Mouse (Mus musculus) adrenal gland, postnatal 25 days (tissue): ENCODE measurements around the gene Magi2. TPM values are rescaled to one million over a fixed set of nuclear protein-coding genes. Genes with fewer than 3 reads are reported as not detected.

ENCODE experiments used
- DNase-seq: peaks from one replicate; pipeline ENCODE4 v3.0.0; 2021; ENCODE audit warnings: mixed read lengths
- total RNA-seq: library from RNA; stranded (reverse); gene quantifications from 2 replicates; pipeline ENCODE4 v1.2.3, GENCODE M21; 2021

Magi2 gene
- total RNA-seq, 1 experiment from 2014 or later, result 12.1 TPM

DNA sequence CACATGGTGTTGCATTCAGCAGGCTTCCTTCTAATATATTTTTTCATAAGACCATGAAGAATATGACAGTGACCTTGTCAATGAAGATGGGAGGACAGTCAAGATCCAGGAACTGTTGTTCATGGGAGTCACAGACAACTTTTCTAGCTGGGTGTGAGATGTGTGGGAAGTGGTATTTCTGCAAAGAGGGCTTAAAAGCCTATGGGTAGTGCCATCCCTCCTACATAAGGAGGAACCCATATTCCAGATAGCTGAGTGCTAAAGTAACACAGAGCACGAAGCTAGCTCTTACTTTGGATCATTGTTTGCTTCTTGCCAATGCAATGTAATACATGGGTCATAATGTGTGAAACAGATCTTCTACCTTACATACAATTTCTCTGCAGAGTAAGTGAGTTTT is 1146.8 kb downstream of the Magi2 start:
- DNase-seq, result no peak

DNA sequence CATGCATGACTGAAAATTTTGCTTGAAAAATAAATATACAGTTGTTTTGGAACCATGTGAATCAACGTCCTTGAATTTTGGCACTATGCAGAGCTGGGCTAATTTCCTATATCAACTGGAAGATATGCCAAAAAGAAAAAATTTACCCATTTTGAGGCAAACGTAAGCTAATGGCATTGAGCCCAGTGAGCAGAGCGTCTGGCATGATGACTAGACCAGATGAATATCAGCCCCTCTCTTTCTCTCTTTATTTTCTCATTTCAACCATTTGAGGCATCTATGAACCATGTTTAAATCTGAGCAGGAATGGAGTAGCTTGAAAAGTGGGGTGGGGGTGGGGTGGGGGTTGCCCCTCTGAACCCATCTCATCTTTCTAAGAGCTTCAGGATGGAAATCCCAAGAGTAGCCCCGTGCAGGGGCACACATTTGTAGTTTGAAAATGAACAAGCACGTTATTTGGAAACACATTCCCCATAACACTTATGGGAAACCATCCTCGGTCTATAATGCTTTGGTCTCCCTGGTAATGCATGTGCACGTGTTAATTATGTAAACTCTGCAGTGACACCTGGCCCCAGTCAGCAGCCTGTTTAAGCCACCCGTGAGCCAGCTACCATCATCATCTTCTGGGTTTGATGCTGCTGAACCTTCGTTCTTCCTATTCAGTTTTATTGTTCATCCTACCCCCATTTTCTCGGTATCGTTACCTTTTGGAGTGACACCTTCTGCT is 1151.4 kb downstream of the Magi2 start:
- DNase-seq, result no peak

DNA sequence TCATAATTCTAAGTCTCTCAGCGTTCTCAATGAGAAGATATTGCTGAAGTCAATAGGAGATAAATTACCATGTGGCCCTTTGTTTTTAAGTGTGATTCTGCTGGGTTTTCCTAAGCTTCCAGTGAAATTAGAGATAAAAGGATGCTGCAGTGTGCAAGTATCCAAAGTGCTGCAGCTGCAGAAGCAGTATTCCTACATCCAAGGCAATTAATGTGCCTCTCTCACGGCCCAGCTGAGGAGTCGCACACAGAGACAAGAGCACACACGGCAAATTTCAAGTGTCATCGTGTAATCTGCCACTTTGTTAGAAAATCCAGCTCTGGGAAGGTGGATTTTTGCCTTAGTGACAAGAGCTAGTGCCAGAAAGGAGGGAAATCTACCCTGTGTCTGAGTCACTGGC is 1177.7 kb downstream of the Magi2 start:
- no peak for DNase-seq

DNA sequence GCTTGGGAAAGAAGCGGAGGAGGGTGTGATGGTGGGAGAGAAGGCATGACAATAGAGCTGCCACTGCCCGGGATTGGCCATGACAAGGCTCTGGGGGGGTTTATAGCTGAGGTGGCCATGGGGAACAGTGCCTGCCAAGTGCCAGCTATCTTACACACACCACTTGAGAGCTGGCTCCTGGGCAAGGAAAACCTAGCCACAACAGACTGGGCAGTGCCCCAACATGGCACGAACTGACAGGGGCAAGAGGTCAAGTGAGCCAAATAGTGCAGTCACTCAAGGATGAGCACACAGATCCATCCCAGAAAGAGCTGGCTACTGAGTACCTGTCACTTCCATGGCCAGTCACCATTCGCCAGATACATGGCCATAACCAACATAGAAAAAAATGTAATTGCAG is 1179.8 kb downstream of the Magi2 start:
- peak; percentile 7 for DNase-seq

DNA sequence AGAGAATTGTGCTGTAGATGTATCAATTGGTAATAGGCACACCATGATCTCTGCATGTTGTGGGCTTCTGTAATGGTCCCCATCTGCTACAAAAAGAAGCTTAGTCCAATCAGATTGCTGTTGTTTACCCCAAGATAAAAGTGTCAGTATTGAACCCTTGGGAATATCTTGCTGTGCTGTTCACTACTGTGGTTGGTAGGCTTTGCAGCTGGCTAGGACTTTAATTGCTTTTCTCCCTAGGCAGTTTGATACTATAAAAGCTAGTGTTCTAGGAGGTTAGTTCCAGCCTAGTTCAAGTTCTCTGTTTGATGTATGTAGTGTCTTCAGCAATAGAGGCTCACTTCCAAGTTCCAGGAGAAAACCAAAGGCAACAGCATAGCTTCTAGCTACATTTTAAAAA is 1188.5 kb downstream of the Magi2 start:
- no peak for DNase-seq

DNA sequence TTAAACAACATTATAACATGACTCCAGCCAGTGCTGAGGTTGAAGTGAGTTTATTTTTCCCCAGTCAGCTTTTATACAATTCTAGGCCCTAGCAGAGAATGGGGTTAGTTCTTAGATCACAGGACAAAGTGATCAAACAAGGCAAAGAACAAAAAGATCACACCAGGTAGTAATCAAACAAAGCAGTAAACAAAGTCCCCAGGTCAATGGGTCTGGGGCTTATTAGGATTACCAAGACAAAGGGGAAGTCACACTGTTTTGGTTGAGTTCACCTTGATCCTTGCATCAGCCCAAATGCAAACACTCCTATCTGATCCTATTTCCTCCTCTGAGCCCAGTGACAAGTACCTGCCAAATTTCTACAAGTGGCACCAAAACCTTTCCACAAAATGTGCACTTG is 1190.5 kb downstream of the Magi2 start:
- DNase-seq, result no peak

DNA sequence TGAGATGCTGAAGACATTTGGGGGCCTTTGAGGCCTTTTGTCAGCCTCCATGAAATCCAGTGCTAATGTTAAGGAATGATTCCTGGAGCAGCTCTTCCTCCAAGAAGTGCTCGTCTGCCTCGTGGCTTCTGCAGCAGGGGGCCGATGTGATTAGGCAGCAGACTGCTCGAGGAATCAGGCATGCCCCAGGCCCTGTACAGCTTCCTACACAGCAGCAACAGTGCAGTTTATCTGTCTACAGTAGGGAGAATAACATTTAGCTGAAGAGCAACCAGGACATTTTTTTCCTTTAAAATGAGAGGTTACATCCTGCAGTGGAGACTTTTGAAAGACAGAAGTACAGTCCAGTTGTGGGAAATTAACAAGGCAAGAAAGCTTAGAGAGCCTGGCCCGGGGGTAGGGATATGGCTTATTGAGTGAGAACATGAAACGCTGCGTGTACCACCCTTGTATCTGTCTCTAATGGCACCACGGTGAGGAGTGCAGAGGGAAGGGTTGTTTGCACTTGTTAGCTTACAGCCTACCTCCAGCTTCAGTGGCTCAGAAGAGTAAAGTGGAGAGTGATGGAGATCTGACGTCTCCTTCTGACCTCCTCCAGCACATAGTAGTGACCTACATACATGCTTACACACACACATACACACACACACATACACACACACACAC is 1205.4 kb downstream of the Magi2 start:
- DNase-seq, result no peak

DNA sequence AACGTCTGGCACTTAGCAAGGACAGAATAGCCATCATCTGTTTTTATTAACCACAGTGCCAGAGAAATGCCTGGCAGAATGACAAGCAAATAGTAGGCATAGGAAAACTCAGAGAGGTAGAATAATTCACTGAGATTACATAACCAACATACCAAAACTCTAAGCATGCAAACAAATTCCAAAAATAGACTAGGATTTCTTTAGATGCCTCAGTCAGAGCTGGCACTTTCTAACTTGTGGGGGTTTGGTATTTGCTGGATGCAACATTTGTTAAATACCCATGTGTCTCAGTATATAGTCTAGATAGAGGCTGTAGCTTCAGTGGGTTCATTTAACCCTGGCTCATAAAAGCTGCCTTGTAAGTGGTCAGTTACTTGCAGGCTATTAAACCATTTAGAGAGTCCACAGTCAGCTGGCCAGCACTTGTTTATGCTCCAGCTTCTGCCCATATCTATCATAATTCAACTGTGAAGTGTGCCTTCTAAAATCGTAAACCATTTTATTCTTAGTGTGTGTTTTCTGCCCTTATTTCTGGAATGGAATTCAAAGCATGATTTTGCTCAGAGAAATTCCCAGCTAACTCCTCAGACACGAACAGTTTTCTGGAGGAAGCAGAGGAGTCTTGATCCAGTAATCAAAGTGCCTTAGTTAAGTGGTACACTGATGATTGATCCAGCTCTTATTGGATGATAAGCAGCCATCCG is 1219.8 kb downstream of the Magi2 start:
- DNase-seq, result no peak

DNA sequence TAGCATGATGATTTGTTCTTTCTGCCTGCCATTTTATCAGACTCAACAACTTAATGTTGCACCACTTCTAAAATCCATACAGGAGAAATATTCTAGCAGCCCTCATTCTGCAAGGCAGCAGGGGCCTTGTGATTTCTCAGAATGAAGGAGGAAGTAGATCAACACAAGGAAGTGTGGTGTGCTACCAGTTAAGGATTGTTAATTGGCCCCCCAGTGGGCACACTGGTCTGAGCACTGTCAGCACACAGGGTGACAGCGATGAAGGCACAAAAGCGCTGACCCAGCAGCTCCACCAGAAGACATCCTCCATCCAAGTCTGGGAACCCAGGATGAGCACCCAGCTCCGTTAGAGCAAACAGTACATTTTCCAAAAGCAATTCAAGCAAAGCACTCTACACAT is 1229.3 kb downstream of the Magi2 start:
- no peak for DNase-seq

DNA sequence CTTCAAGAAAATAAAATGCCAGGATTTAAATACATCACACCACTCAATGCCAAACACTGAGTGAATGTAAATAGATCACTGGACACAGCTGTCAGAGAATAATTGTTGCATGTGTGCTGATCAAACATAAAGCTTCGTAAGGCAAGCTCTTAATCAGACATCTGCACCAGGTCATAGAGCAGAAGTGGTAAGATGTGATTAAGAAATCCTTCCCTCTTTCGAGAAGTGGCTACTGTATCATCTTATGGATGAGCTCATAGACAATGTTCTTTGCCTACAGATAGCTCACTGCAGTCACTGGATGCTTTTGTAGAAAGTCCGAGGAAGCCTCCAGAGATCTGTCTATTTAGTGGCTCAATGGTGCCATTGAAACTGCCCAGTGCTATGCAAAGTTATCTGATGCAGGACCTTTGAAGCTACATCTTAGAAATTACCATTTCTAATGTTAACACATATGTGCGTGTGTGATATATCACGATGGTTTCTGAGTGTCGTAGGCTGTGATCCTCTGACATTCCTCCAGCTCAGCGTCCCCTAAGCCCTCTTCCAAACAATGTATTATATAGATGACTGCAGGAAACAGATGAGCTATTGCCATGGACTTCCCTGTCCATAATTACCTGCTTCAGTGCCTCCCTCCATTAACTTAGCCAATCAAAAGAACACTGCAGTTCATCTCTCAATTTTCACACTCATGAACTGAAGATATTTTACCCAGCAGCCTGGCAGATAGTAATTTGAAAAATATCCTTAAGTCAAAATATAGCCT is 1231.1 kb downstream of the Magi2 start:
- no peak for DNase-seq

DNA sequence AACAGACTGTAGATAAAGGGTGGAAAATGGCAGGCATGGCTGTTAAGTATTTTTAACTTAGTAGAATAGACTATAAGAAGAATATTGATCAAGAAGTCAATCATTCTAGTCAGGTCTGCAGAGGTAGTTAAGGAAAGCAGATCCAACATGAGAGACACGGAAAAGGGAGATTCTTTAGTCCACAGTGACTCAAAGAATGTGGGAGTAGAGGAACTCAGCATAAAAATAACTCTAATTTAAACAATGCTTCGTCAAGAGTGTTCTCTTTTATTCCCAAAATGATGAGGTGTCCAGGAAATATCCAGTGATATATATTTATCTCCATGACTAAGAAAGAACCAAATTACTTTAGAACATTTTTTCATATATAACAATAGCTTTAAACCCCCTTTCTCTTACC is 1234.9 kb downstream of the Magi2 start:
- no peak for DNase-seq

DNA sequence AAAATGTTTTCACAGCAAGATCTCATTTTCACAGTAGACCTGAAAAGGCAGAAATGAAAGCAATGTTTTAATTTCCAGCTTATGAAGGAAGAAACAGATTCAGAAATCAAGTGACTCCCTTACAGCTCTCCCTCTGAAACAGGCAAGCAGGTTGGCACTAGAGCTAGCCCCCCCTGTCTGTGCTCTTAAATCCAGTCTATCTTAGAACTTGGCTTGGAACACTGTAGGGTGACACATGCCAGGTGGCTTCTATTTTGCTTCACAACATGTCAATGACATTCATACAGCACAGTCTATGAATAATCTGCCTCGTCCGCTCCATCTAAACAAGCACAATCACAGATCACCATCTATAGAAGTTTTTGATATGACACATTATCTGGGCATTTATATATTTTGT is 1235.5 kb downstream of the Magi2 start:
- no peak for DNase-seq

DNA sequence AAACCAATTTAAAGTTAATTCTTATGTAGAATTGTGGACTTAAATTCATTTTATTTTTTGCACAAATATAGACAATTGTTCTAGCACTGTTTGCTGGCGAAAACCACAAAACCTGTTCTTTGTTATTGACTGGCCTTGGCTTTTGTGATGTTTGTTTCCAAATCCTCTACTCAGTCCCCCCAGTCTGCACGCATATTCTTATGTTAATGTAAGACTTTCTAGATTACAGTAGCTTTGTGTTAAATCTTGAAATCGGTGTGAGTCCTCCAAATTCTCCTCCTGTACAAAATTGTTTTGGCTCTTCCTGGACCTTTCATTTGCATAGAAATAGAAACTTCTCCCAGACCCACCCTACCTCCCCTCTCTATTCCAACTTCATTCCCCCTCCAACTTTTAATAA is 1242.9 kb downstream of the Magi2 start:
- no peak for DNase-seq

DNA sequence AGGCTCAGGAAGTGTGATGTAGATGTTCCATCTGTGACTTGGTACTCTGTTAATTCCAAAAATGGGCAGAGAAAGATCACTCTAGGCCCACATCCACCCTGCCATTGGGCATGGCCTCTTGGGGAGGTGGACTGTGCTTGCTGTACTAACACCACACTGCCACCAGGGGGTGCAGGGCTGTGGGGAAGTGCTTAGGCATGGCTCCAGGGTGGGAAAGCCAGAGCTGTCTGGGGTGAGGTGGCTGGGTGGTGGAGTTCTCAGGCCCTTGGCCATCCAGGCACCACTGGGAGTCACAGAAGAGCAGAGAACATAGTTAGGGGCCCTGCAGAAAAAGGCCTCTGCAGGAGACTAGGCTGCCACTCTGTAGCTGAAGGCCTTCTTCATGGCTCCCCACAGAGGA is 1243.6 kb downstream of the Magi2 start:
- DNase-seq, result peak; percentile 53

DNA sequence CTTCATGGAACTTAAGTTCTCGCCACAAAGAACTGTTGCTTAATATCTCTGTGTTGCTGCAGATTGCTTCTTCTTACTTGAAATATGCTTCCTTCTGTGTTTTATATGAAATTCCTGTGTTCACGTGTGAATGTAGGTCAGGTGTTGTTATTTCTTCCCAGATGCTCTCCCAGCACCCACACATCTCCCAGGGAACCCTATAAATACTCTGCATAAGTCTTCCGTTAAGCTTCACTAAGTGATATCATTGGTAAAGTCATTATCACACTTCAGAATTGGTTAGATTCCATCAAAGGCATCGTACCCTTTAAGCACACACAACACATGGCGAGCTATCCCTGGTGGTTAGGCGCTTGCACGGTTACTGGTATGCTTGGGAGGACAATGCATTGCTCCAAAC is 1257.7 kb downstream of the Magi2 start:
- no peak for DNase-seq

DNA sequence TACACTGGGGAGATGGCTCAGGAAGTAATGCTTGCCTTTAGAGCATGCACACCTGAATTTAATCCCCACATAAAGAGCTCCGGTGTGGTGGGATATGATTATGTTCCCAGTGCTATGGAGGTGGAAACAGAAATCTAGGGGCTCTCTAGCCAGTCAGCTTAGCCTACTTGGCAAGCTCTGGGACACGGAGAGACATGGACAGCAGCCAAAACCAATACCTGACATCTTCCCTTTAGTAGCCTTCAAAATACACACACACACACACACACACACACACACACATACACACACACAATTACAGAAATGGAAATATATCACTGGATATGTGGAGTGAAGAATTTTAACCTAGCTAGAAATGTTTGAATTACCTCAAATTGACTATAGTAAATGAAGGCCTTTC is 1265.1 kb downstream of the Magi2 start:
- no peak for DNase-seq

DNA sequence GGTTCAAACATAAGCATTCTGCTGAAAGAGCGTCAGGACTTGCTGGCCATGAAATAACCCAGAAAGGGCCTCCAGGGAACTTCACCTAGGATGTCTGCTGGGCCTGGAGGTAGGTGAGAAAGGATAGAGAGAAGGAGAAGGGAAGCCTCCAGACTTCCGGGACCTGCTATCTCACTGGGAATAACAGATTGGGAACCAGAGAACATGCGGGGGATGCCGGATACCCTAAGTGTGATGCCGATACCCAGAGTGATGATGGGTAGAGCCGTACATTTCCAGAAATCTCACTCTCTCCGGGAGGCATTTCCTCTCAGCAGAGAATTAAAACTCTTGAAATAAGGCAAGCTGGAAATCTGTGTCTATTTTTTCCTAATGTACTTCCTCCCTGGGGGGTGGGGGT is 1265.8 kb downstream of the Magi2 start:
- no peak for DNase-seq

DNA sequence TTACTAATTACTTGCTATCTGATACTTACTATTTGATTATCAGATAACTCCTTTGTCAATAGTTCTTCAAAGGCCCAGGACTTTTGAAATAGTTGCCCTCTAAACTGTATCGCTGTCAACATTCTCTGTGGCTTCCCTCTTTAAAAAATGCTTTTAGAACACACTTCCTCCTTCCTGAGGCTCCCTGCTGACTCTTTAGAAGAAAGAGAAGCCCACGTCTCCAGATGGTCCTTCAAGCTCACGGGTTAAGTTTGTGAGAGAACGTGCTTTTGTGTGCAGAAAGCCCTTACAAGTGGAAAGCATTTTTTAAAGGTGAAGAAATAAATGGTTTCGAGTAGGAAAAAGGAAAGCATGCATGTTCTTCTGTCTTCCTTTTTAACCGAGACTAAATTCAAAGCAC is 1267.2 kb downstream of the Magi2 start:
- DNase-seq, result no peak

DNA sequence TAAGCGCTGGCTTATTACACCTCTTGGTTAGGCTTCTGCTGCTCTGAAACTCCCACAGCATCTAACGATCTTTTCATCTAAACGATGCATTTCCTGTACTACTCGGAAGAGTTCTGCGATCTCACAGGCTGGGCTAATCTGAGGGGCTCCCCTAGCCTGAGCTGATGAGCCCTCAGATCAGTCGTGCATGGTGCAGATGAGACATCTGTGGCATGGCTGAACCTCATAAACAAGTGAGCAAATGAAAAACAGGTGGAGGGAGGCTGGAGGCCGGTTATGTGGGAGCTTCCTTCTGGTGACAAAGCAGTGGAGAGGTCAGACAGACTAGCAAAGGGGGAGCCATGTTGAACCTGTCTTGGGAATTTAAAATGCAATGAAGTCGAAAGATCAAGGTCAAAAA is 1270.1 kb downstream of the Magi2 start:
- no peak for DNase-seq

DNA sequence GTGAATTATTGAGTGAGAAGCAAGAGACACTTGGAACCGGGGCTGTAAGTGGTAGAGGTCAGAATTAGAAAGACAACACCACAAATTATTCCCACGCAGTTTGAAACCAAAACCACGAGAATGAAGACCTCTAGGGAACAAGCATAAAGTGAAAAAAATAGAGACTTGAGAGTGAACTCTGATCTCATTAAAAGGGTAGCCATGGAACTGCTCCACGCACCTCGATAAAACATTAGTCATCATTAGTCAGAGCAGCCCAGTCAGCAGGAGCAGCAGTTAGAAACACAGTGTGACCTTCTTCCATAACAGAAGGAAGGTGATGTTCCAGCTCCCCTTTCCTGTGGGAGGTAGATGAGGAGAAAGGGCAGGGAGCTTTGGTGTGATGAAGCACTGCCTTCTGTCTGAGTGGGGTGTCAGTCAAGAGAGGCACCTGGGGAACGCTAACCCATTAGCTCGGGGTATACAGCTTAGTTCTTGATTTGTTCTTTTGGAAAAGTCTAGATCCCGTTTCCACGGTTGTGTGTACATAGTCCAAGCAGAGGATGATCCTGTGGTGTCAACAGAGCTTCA is 1272.3 kb downstream of the Magi2 start:
- no peak for DNase-seq

DNA sequence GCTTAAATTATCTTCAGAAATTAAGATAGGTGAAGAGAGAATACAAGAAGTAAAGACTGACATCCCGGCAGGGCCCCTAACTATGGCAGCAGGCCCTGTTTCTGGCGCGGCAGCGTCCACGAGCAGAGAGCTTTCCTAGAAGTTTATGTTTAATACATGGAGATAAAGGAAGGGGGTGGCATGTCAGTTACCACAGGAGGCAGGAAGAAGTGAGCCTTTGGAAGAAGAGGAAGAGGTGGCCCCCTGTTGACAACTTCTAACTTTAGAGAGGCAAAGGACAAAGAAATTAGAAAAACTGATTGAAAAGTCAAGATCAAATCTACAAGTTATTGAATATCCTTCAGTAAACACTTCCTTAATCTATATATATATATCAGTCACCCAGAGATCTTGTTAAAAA is 1281.8 kb downstream of the Magi2 start:
- DNase-seq, result no peak

DNA sequence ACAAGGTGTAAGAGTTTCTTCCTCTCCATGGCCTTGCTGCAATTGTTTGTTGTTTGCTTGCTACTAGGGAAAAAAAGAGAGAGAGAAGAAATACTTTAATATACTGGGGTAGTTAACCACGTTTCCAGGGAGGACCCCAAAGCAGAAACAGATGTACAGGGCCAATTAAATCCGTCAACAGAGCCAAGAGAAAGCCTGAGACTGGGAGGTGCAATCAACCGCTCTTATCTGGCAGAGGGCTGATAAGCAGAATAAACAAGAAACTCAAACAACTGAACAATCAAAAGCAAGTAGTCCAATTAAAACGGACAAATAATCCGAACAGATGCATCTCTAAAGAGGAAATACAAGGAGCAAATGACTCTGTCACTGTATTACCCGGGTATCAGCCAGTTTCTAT is 1282.8 kb downstream of the Magi2 start:
- DNase-seq, result no peak
